In the genomic region with DNA sequence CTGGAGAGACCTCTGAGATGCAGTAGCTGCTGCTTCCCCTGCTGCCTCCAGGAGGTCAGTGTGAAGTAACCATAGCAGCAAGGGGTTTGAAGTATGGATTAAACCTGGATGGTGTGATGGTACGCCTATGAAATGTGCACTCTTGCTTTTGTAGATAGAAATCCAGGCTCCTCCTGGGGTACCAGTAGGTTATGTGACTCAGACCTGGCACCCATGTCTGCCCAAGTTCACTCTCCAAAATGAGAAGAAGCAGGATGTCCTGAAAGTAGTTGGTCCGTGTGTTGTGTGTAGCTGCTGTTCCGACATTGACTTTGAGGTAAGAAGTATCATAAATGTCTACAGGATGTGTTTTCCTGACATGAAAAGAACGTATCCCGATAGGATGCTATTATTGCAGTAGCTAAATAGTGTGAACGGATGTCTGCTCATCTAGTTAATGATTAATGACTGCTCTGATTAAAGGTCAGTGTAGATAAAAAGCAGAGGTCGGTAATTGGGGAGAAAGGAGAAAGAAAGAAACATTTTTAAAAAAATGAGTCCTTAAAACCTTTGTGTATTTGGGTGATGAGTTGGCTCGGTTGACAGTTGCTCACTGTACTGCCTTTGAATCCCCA, we compare ENCODE assay signal across 21 mouse cellular contexts. TPM values are rescaled to one million over a fixed set of nuclear protein-coding genes. Genes with fewer than 3 reads are reported as not detected.
DNase-seq lines count a peak whose midpoint lies in the region; ATAC-seq lines count a peak whose summit lies in the region.
"Had no signal": no experiment of that assay in that cellular context is flagged by ENCODE, and none has a peak within 500 bp of the region (broad histone marks: within the 10 kb centered on the region; RNA-seq: fewer than 3 reads in every experiment).

No protein-coding gene starts in this region.

- H3K4me3 ChIP-seq in limb, embryonic 11.5 days (ENCODE audit: low read depth, low read length): no peak overlapping the region
- no peak overlapping the region for H3K4me3 ChIP-seq in limb, embryonic 10.5 days
- no peak overlapping the region for H3K4me3 ChIP-seq in intestine, embryonic 14.5 days (ENCODE audit: low read depth, low read length)
- H3K4me3 ChIP-seq in liver, embryonic 11.5 days (ENCODE audit: low read depth, low read length): no peak overlapping the region
- H3K4me3 ChIP-seq in stomach, embryonic 15.5 days (replicated peaks): no peak overlapping the region
- H3K4me3 ChIP-seq: limb, embryonic 13.5 days; midbrain, embryonic 15.5 days; myocyte had no signal

- no peaks in the 10 kb centered on the region for H3K27me3 ChIP-seq in limb, embryonic 11.5 days (ENCODE audit: control insufficient read depth, insufficient read depth, low read length)
- H3K27me3 ChIP-seq in limb, embryonic 10.5 days (ENCODE audit: low read depth, poor library complexity, severe bottlenecking): no peaks in the 10 kb centered on the region
- no peaks in the 10 kb centered on the region for H3K27me3 ChIP-seq in intestine, embryonic 14.5 days (replicated peaks; ENCODE audit: control insufficient read depth, insufficient read depth, low read length)
- H3K27me3 ChIP-seq in liver, embryonic 11.5 days (replicated peaks; ENCODE audit: control insufficient read depth, insufficient read depth, low read length): no peaks in the 10 kb centered on the region
- no peaks in the 10 kb centered on the region for H3K27me3 ChIP-seq in stomach, embryonic 15.5 days (replicated peaks)
- H3K27me3 ChIP-seq: heart, embryonic 15.5 days; limb, embryonic 13.5 days; midbrain, embryonic 15.5 days had no signal

- H3K27ac ChIP-seq in limb, embryonic 11.5 days (replicated peaks; ENCODE audit: low read depth, low read length): no peak overlapping the region
- no peak overlapping the region for H3K27ac ChIP-seq in limb, embryonic 10.5 days
- no peak overlapping the region for H3K27ac ChIP-seq in intestine, embryonic 14.5 days (ENCODE audit: low read depth)
- H3K27ac ChIP-seq in liver, embryonic 11.5 days (ENCODE audit: low read depth, low read length): no peak overlapping the region
- H3K27ac ChIP-seq in stomach, embryonic 15.5 days: peak overlapping the region; percentile 26; the same call in 1 of the 2 replicates
- H3K27ac ChIP-seq: heart, embryonic 15.5 days; limb, embryonic 13.5 days; midbrain, embryonic 15.5 days had no signal

- no peaks in the 10 kb centered on the region for H3K4me1 ChIP-seq in limb, embryonic 11.5 days (ENCODE audit: control insufficient read depth, insufficient read depth, low read length)
- H3K4me1 ChIP-seq in limb, embryonic 10.5 days: no peaks in the 10 kb centered on the region
- peaks cover 3% of the 10 kb centered on the region; the same call in 1 of the 2 replicates for H3K4me1 ChIP-seq in intestine, embryonic 14.5 days (replicated peaks; ENCODE audit: control insufficient read depth, insufficient read depth, low read length)
- no peaks in the 10 kb centered on the region for H3K4me1 ChIP-seq in liver, embryonic 11.5 days (replicated peaks; ENCODE audit: control insufficient read depth, insufficient read depth, low read length)
- 0 out of 2 replicates have a peak, but pooled peaks cover 7% of the 10 kb centered on the region for H3K4me1 ChIP-seq in stomach, embryonic 15.5 days
- H3K4me1 ChIP-seq: midbrain, embryonic 15.5 days had no signal

- 81% methylated on average over 8 of the region's 8 CpGs for WGBS in limb, embryonic 11.5 days
- WGBS in limb, embryonic 10.5 days: 83% methylated on average over 8 of the region's 8 CpGs
- 58% methylated on average over 8 of the region's 8 CpGs for WGBS in intestine, embryonic 14.5 days
- WGBS in liver, embryonic 11.5 days: 72% methylated on average over 8 of the region's 8 CpGs
- WGBS in stomach, embryonic 15.5 days: 51% methylated on average over 8 of the region's 8 CpGs

- no peak overlapping the region for H3K4me2 ChIP-seq in limb, embryonic 11.5 days (ENCODE audit: low read depth, severe bottlenecking)
- no peak overlapping the region for H3K4me2 ChIP-seq in intestine, embryonic 14.5 days (ENCODE audit: low read length)
- H3K4me2 ChIP-seq in liver, embryonic 11.5 days: no peak overlapping the region
- no peak overlapping the region for H3K4me2 ChIP-seq in stomach, embryonic 15.5 days
- H3K4me2 ChIP-seq: limb, embryonic 13.5 days; midbrain, embryonic 15.5 days had no signal

- H3K9me3 ChIP-seq in limb, embryonic 11.5 days (ENCODE audit: control insufficient read depth, low read length): no peaks in the 10 kb centered on the region
- H3K9me3 ChIP-seq in limb, embryonic 10.5 days (replicated peaks): no peaks in the 10 kb centered on the region
- H3K9me3 ChIP-seq in intestine, embryonic 14.5 days (ENCODE audit: control insufficient read depth, low read length): no peaks in the 10 kb centered on the region
- no peaks in the 10 kb centered on the region for H3K9me3 ChIP-seq in liver, embryonic 11.5 days (ENCODE audit: control insufficient read depth, low read length)
- H3K9me3 ChIP-seq in stomach, embryonic 15.5 days: no peaks in the 10 kb centered on the region
- H3K9me3 ChIP-seq: heart, embryonic 15.5 days; limb, embryonic 13.5 days; midbrain, embryonic 15.5 days had no signal

- H3K9ac ChIP-seq in limb, embryonic 11.5 days (ENCODE audit: low read length): no peak overlapping the region
- no peak overlapping the region for H3K9ac ChIP-seq in intestine, embryonic 14.5 days (ENCODE audit: low read length)
- H3K9ac ChIP-seq in liver, embryonic 11.5 days (ENCODE audit: low read depth, low read length): no peak overlapping the region
- no peak overlapping the region for H3K9ac ChIP-seq in stomach, embryonic 15.5 days
- H3K9ac ChIP-seq: heart, embryonic 15.5 days; limb, embryonic 13.5 days; midbrain, embryonic 15.5 days had no signal

- DNase-seq in limb, embryonic 11.5 days (ENCODE audit: low spot score): peak; percentile 15
- DNase-seq in limb, embryonic 10.5 days (ENCODE audit: low spot score): no peak
- DNase-seq in intestine, embryonic 14.5 days (ENCODE audit: low spot score): no peak
- DNase-seq in liver, embryonic 11.5 days (ENCODE audit: low spot score): no peak
- no peak for DNase-seq in frontal cortex, postnatal 10 days (ENCODE audit: low spot score in 2 of 2)
- DNase-seq in natural killer cell, adult 2 months (ENCODE audit: low spot score in 2 of 2): no peak
- DNase-seq: adrenal gland, adult 8-10 months; cerebellum, adult 8-10 months; gastrocnemius, postnatal 25 days; kidney, postnatal 25 days; layer of hippocampus, adult 9-11 months; right cerebral cortex, postnatal 25 days; thymus, postnatal 14 days had no signal

- no peak for ATAC-seq in limb, embryonic 11.5 days (ENCODE audit: insufficient number of reproducible peaks, low FRiP score, low TSS enrichment, low read depth)
- ATAC-seq in intestine, embryonic 14.5 days (replicated peaks; ENCODE audit: low FRiP score, low TSS enrichment, low read depth): peak; percentile 40; the same call in 1 of the 2 replicates
- peak; percentile 41 for ATAC-seq in liver, embryonic 11.5 days (replicated peaks; ENCODE audit: low FRiP score)
- ATAC-seq in stomach, embryonic 15.5 days (ENCODE audit: insufficient read depth, low FRiP score, low read depth): peak; percentile 54; the same call in 1 of the 2 replicates
- ATAC-seq: forebrain, embryonic 14.5 days; hindbrain, embryonic 16.5 days; lung, postnatal 0 days; midbrain, embryonic 15.5 days had no signal

- peaks cover 2% of the 10 kb centered on the region; the same call in 1 of the 2 replicates for H3K36me3 ChIP-seq in limb, embryonic 11.5 days (ENCODE audit: control insufficient read depth, insufficient read depth, low read length)
- H3K36me3 ChIP-seq in limb, embryonic 10.5 days: peaks cover 69% of the 10 kb centered on the region
- H3K36me3 ChIP-seq in intestine, embryonic 14.5 days (ENCODE audit: control insufficient read depth, insufficient read depth, low read length): peaks cover 45% of the 10 kb centered on the region
- peaks cover 9% of the 10 kb centered on the region; the same call in 1 of the 2 replicates for H3K36me3 ChIP-seq in liver, embryonic 11.5 days (ENCODE audit: control insufficient read depth, insufficient read depth, low read length)
- peaks cover 10% of the 10 kb centered on the region; the same call in 1 of the 2 replicates for H3K36me3 ChIP-seq in stomach, embryonic 15.5 days
- H3K36me3 ChIP-seq: midbrain, embryonic 15.5 days had no signal

RNA-seq across cellular contexts. Expression of gene Plscr2, which starts 8.7 kb away (rescaled TPM):
- polyA plus RNA-seq in limb, embryonic 11.5 days (2014; fragmentation: Nextera tagmentation; extraction: Ambion mirVana): 0.23 TPM in 1 of 2 replicates, not detected in the other
- 0.35 TPM in 1 of 2 replicates, not detected in the other for polyA plus RNA-seq in limb, embryonic 10.5 days (2016; fragmentation: Nextera tagmentation; extraction: Ambion mirVana)
- 0.87 and 1.6 TPM in 2 replicates for polyA plus RNA-seq in intestine, embryonic 14.5 days (2014; fragmentation: Nextera tagmentation; extraction: Ambion mirVana)
- polyA plus RNA-seq in liver, embryonic 11.5 days (2014; fragmentation: Nextera tagmentation; extraction: Ambion mirVana): 0.55 and 0.60 TPM in 2 replicates
- polyA plus RNA-seq in stomach, embryonic 15.5 days (2015; fragmentation: Nextera tagmentation; extraction: Ambion mirVana): 1.6 and 2.3 TPM in 2 replicates

RNA-seq across cellular contexts. Expression of gene Plscr1, which starts 17.1 kb away (rescaled TPM):
- 31.9 and 32.1 TPM in 2 replicates for polyA plus RNA-seq in limb, embryonic 11.5 days (2014; fragmentation: Nextera tagmentation; extraction: Ambion mirVana)
- 34.2 and 34.8 TPM in 2 replicates for polyA plus RNA-seq in limb, embryonic 10.5 days (2016; fragmentation: Nextera tagmentation; extraction: Ambion mirVana)
- 68.3 and 68.8 TPM in 2 replicates for polyA plus RNA-seq in intestine, embryonic 14.5 days (2014; fragmentation: Nextera tagmentation; extraction: Ambion mirVana)
- polyA plus RNA-seq in liver, embryonic 11.5 days (2014; fragmentation: Nextera tagmentation; extraction: Ambion mirVana): 35.4 and 36.9 TPM in 2 replicates
- polyA plus RNA-seq in stomach, embryonic 15.5 days (2015; fragmentation: Nextera tagmentation; extraction: Ambion mirVana): 53.0 and 63.9 TPM in 2 replicates

RNA-seq across cellular contexts. Expression of gene 1700057G04Rik, which starts 42.5 kb away (rescaled TPM):
- not detected in 2 replicates for polyA plus RNA-seq in limb, embryonic 11.5 days (2014; fragmentation: Nextera tagmentation; extraction: Ambion mirVana)
- polyA plus RNA-seq in limb, embryonic 10.5 days (2016; fragmentation: Nextera tagmentation; extraction: Ambion mirVana): not detected in 2 replicates
- polyA plus RNA-seq in intestine, embryonic 14.5 days (2014; fragmentation: Nextera tagmentation; extraction: Ambion mirVana): not detected in 2 replicates
- not detected in 2 replicates for polyA plus RNA-seq in liver, embryonic 11.5 days (2014; fragmentation: Nextera tagmentation; extraction: Ambion mirVana)
- polyA plus RNA-seq in stomach, embryonic 15.5 days (2015; fragmentation: Nextera tagmentation; extraction: Ambion mirVana): not detected in 2 replicates
- polyA plus RNA-seq: forebrain, embryonic 14.5 days; heart, embryonic 15.5 days; hindbrain, embryonic 16.5 days; limb, embryonic 13.5 days; lung, postnatal 0 days; midbrain, embryonic 15.5 days had no signal
